Mouse (Mus musculus) adrenal gland, adult 18-20 months (tissue): ENCODE measurements around the gene Rab40c. TPM values are rescaled to one million over a fixed set of nuclear protein-coding genes. Genes with fewer than 3 reads are reported as not detected.

Experiments used
- total RNA-seq, 2 experiments: library from RNA; stranded (reverse); gene quantifications; 1 replicate in 1 of 2; 2 replicates in 1 of 2; pipeline ENCODE4 v1.2.3; 2021

The Rab40c gene
- total RNA-seq, 2 experiments from 2014 or later: 20.6 to 32.6 TPM

Other genes starting within 250 kb of the Rab40c start
- 1 to 10 TPM in 1 of 2 experiments, not detected in 1; 1.1 TPM for gene Gng13, start 202.6 kb downstream of the Rab40c start, total RNA-seq
- gene Chtf18, start 192.3 kb downstream of the Rab40c start, total RNA-seq: 1 to 10 TPM; 2.6 to 2.7 TPM
- gene Rpusd1, start 192.1 kb downstream of the Rab40c start, total RNA-seq: 10 to 100 TPM; 10.2 to 12.8 TPM
- not detected for gene Mslnl, start 183.7 kb downstream of the Rab40c start, total RNA-seq
- 10 to 100 TPM in 1 of 2 experiments, 1 to 10 TPM in 1; 6.5 to 11.5 TPM for gene Msln, start 165.3 kb downstream of the Rab40c start, total RNA-seq
- 10 to 100 TPM; 35.8 to 37.1 TPM for gene Narfl, start 146.0 kb downstream of the Rab40c start, total RNA-seq
- gene Haghl, start 134.1 kb downstream of the Rab40c start, total RNA-seq: 10 to 100 TPM; 17.4 to 23.7 TPM
- not detected for gene Ccdc78, start 133.1 kb downstream of the Rab40c start, total RNA-seq
- gene Fam173a, start 126.8 kb downstream of the Rab40c start, total RNA-seq: 10 to 100 TPM; 78.0 to 89.1 TPM
- gene AC134908.4, start 124.1 kb downstream of the Rab40c start, total RNA-seq: 1 to 10 TPM in 1 of 2 experiments, not detected in 1; 1.4 TPM
- gene Metrn, start 122.6 kb downstream of the Rab40c start, total RNA-seq: 10 to 100 TPM; 23.7 to 25.7 TPM
- 10 to 100 TPM; 20.3 to 61.4 TPM for gene Fbxl16, start 110.6 kb downstream of the Rab40c start, total RNA-seq
- gene Wdr24, start 96.1 kb downstream of the Rab40c start, total RNA-seq: 10 to 100 TPM; 15.7 to 20.2 TPM
- gene Jmjd8, start 90.9 kb downstream of the Rab40c start, total RNA-seq: 100 to 1,000 TPM in 1 of 2 experiments, 10 to 100 TPM in 1; 89.7 to 107 TPM
- gene Stub1, start 86.3 kb downstream of the Rab40c start, total RNA-seq: 100 to 1,000 TPM; 142 to 175 TPM
- 10 to 100 TPM; 13.6 to 18.4 TPM for gene Rhbdl1, start 82.4 kb downstream of the Rab40c start, total RNA-seq
- gene Gm20683, start 78.0 kb downstream of the Rab40c start, total RNA-seq: 10 to 100 TPM in 1 of 2 experiments, 1 to 10 TPM in 1; 9.3 to 13.1 TPM
- 100 to 1,000 TPM; 110 TPM for gene Rhot2, start 74.9 kb downstream of the Rab40c start, total RNA-seq
- gene Wdr90, start 58.2 kb downstream of the Rab40c start, total RNA-seq: 10 to 100 TPM; 16.7 to 18.0 TPM
- gene Mcrip2, start 51.0 kb downstream of the Rab40c start, total RNA-seq: 100 to 1,000 TPM; 302 to 373 TPM
- 100 to 1,000 TPM in 1 of 2 experiments, 10 to 100 TPM in 1; 97.4 to 106 TPM for gene Mettl26, start 44.7 kb downstream of the Rab40c start, total RNA-seq
- 1 to 10 TPM in 1 of 2 experiments, under 1 TPM in 1; 0.93 to 2.0 TPM for gene Wfikkn1, start 38.9 kb downstream of the Rab40c start, total RNA-seq
- 100 to 1,000 TPM; 110 to 111 TPM for gene Pigq, start 25.2 kb upstream of the Rab40c start, total RNA-seq
- gene Nhlrc4, start 25.2 kb upstream of the Rab40c start, total RNA-seq: not detected
- not detected for gene A930017K11Rik, start 32.8 kb upstream of the Rab40c start, total RNA-seq
- 10 to 100 TPM; 22.6 to 24.4 TPM for gene Capn15, start 66.1 kb upstream of the Rab40c start, total RNA-seq
- gene Rab11fip3, start 149.8 kb upstream of the Rab40c start, total RNA-seq: 10 to 100 TPM; 22.6 to 24.6 TPM
- gene Decr2, start 170.6 kb upstream of the Rab40c start, total RNA-seq: 10 to 100 TPM; 23.8 to 25.0 TPM
- 1 to 10 TPM; 2.9 to 3.2 TPM for gene Nme4, start 175.9 kb upstream of the Rab40c start, total RNA-seq
- 1 to 10 TPM; 6.4 to 7.6 TPM for gene Tmem8, start 193.6 kb upstream of the Rab40c start, total RNA-seq
- 10 to 100 TPM; 84.1 to 87.5 TPM for gene Mrpl28, start 203.8 kb upstream of the Rab40c start, total RNA-seq
- 10 to 100 TPM; 38.6 to 46.8 TPM for gene Axin1, start 219.0 kb upstream of the Rab40c start, total RNA-seq